Mouse (Mus musculus) monocyte, adult 5-6 weeks (primary cell): ENCODE data around the gene Atg4b. TPM values are rescaled to one million over a fixed set of nuclear protein-coding genes. Genes with fewer than 3 reads are reported as not detected.
A peak's percentile ranks its signal among the peaks of the same experiment; 100 is the strongest.

Experiments used
- ATAC-seq: fragments of 153-309, 156-312 bp; replicated peaks from 2 replicates; pipeline ENCODE4 v1.8.0; 2017; ENCODE audit warnings: mild to moderate bottlenecking; ENCODE audit not compliant: low TSS enrichment, insufficient number of reproducible peaks, severe bottlenecking, poor library complexity, low FRiP score
- total RNA-seq: library from RNA; stranded (forward); fragments of 200-1000, 200-491, 200-594 nt; gene quantifications from 3 replicates; pipeline ENCODE4 v1.2.3, GENCODE M21; 2017

Gene Atg4b
- total RNA-seq, 1 experiment from 2014 or later: 21.7 TPM

DNA sequence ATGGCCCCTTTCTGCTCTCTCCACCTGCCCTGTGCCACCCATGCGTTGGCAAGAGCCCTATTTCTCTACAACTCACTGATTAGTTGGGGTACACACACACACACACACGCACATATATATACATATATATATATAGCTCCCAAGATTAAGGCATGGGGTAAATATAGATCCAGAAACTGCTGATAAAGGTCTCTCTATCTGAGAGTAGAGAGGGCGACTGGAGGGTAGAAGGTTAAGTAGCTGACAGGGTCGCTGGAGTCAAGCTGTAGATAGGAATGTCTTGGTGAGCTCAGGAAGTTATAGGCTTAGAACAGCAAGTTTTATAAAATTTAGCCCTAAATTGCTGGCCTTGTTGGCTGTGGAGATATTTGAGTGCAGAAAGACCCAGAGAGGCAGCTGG lies 53.5 kb downstream of the Atg4b start:
- no peak for ATAC-seq

DNA sequence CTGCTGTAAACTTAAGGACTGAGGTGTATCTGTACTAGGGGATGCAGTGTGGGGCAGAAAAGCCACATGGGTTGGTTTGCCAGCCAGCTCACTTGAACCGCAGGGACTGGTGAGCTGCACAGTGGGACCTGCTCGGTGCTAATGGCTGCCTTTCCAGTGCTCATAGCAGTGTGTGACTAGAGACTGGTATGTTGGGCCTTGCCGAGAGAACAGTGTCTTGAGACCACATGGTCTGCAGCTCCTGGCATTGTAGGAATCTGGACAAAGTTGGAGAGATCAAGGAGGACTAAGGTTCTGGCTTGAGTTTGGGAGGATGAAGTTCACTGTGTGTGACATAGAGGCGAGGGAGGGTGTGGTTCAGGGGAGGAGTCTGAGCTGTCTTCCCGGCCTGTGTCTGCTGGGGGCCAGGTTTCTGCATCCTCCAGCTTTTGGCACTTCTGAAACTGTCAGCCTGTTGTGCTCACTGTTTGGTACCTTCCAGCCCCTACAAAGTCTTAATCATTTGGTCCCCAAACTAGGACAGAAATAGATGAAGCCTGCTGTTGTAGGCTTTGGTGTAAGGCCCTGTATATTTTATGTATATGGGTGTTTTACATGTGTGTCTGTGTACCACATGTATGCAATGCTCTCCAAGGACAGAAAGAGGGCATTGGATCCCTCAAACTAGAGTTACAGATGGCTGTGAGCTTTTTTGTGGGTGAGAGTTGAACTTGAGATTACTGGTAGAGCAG lies 54.1 kb downstream of the Atg4b start:
- ATAC-seq: no peak

DNA sequence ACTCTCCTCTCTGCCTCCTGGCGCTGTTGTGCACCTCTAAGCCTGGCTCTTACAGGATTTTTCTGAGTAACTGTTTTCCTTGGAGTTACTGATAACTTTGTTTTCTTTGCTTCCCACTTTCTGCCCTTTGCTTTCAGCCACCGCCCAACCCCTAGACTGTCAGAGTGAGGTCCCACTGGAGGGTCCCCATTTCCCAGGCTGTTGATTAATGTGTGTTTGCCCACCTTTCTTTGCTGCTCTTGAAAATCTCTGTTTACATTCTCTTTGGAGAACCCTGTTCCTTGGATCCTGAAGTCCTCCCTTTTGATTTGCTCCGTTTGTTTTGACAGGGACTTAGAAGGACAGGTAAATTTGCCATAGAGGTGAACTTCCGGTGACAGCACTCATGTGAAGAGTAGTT lies 57.6 kb downstream of the Atg4b start:
- ATAC-seq: no peak

DNA sequence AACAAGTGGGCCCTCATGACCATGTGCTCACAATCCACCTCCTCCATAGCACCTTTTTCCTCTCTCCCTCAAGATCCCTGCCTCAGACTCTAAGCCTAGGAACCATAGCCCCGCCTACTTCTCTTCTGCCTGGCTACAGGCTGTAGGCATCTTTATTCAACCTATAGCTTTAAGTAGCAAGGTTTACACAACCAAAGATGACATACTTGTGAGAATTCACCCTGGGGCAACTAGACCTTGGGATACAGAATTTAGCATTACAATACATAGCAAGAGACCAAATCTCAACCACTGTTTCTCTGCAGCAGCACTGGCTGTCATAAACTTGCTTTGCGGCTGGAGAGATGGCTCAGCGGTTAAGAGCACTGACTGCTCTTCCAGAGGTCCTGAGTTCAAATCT lies 58.7 kb downstream of the Atg4b start:
- ATAC-seq: no peak

DNA sequence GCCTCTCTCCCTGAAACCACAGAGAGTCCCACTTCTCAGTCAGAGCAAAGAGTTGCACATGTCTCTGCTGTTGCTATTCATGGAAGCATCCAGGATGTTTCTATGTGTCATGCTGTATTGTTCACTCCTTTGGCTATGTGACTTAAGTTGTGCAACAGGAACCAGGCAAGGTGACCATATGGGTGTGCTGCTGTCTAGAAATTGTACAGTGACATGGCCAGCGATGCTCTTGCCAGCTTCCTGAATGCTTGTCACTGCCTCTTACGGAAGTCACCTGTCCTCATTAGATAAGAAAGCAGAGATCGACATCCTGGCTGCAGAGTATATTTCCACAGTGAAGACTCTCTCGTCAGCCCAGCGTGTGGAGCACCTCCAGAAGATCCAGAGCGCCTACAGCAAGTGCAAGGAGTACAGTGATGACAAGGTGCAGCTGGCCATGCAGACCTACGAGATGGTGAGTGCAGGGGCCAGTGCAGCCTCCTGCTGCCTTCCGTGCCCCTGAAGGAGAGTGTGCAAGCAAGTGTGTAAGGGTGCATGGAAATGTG lies 60.3 kb downstream of the Atg4b start:
- no peak for ATAC-seq

DNA sequence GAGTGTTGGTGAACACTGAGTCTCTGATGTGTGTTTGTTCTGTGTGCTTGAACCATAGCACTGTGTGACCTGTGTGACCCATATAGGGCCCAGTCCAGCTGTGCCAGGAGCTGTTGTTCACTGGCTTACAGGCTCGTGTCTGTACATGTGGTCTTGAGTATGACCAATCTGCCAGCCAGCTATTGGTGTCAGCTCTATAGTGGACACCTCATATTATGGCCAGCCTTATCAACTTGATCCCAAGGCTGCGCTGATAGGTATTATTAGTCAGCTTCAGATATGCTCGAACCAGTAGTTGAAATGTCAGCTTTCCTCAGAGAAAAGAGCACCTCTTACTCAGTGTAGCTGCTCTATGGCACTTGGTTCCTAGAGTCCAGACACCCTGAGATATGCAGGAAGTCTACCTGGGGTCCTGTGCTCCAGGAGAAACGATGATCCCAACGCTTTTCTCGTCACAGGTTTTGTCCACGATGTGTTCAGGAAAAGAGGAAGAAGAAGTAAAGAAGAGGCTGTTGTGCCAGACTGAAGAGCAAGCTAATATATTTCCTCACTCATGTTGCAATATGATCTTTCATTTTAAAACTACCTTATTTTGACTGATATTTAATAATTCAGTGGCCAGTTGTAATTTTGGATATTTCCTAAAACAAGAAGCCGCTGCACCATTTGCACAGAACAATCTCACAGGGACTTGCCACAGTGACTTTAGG lies 66.7 kb downstream of the Atg4b start:
- ATAC-seq: no peak

DNA sequence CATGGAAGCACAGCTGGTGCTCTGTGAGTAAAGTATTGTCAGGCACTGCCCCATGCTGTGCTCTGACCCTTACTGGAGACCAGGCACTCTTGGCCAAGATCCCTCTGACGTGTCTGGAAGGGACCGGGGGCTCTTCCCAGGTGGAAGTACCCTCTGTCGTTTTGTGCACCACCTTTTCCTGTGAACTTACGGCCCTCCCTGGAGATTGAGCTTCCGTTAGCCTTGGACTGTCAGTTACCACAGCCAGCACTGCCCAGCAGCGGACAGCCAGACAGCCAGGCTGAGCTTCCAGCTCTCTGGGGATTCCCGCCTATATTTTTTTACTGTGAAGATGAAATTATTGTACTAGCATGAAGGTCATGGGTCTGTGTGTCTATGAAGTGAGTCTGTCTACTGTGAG lies 67.4 kb downstream of the Atg4b start:
- ATAC-seq: no peak

DNA sequence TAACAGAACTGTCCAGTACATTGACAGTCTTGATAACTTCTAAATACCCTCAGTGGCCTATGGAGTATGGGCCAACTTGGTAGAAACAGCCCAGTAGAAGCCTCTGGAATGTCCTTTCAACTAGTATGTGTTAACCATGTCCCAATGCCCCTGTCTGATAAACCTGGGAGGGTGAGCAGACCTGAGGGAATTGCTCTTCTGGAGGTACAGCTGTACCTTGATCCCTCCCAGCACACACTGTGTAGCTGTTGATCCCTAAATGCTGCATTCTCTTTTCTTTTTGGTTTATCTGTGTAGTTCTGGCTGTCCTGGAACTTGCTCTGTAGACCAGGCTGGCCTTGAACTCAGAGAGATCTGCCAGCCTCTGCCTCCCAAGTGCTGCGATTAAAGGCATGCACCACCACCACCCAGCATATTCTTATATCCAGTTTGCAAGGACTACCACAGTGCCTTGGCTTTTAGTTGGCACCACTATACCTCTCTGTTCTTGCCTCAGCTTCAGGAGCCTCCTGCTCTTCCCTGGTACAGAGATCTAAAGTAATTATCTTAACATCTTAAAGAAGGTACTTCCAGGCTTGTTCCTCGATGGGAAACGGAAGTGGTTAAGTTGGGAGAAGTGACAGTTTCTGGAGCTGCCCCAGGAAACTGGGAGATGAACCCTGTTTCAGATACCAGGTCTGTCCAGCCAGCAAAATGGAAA lies 72.6 kb downstream of the Atg4b start:
- no peak for ATAC-seq

DNA sequence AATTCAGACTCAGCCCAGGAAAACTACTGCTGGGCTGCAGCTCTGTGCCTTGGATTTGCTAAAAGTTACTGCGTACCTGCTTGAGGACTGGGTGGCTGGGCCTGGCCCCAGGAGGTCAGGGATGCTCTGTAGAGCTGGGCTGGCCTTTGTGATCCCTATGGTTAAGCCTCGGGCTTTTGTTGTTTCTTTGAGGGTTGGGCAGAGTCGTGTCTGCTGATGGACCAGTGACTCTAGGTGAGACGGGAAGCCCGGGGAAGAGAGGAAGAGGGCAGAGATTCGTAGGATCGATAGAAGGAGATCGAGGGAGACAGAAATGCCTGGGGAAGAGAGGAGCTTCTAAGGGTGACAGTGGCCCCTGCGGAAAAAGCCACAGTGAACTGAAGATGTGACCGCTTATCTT lies 73.3 kb downstream of the Atg4b start, which contains the start of gene D2hgdh:
Gene D2hgdh, plus strand, starts transcription at position 301 of the 400 bp plus-strand sequence.
- ATAC-seq: no peak

DNA sequence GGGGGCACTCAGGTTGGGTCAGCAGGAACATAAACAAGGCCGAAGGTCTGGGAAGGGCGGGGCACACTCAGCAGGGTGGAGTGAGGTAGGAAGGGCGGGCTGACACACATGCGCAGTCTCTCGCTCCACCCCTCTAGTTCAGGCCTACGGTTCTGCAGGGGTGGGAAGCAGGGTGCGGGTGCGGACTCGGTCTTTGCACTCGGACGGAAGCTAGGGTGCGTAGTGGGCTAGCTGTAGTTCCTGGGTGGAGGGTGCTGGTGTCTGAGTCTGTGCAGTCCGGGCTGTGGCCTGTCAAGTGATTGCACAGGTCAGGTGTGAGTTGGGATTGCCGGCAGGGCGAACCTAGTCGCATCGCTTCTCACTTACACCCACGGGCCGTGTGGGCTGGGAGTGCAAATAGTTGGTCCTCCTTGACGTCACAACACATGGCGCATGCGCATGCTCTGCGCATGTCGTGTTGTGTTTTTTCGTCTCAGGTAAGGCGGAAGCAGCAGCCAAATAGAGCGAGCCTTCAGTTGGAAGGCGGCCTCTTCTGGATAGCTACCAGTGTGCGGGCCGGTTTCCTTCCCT lies 73.9 kb downstream of the Atg4b start:
- ATAC-seq: peak; percentile 87

DNA sequence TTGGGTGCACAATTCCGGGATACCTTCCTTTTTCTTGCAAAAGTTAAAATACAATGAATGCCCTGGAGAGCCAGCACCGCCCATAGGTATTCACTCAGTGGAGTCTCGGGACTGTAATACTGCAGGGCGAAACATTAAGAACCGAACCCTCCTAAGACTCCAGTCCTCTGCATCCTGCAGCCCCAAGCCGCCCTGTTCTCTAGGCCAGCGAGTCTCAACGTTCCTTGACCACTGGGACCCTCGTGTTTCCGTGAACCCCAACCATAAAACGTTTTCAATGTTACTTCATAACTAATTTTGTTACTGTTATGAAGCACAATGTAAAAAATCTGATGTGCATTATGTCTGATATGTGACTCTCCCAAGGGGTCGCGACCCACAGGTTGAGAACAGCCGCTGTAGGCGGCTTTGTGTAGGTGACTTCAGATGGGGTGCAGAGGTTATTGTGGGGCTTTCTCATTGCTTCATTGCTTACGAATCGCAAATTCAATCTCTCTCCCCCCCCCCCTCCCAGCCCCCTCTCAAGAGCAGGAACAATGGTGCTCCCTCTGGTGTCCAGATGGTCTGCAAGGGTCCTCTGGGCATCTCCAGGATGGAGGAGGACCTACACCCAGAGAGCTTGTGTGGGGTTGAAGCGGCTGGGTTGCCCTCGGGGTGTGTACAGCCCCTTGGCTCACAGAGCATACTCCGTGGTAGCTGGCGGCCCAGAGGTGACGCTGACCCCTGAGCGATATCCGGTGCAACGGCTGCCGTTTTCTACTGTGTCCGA lies 74.7 kb downstream of the Atg4b start:
- no peak for ATAC-seq

DNA sequence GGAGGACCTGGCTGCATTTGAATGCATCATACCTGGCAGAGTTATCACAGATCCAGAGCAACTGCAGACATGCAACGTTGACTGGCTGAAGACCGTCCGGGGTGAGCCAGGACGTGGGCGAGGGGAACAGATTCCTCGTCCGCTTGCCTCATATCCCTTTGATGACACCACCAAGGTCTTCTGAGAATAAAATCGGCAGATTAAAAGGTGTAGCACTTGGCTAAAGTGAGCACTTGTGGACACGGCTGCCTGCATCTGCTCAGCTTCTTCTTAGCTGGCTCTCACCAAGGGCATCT lies 75.2 kb downstream of the Atg4b start:
- ATAC-seq: no peak

DNA sequence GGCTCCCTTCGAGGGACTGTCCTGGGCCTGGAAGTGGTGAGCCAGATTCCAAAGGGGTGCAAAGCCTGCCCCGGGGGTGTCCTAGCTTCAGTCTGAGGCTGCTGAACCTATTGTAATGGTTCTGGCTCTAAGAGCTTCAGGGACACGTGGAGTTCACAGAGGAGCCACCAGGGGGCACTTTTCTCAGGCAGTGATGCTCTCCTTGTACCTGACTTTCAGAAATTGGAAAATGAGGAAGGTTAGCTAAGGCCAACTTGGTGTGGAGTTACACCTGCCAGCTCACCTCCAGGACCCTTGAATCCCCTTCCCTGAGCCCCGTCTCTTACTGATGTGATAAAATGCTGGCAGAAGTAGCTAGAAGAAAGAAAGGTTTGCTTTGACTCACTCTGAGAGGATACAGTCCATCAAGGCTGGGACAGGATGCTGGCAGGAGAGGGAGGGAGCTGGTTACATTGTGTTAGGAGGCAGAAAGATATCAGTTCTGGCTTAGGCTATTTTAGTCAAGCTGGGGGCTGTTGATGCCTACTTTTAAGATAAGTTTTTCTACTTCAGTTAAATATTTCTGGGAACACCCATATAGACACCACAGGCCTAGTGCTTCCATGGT lies 81.6 kb downstream of the Atg4b start:
- ATAC-seq: peak; percentile 38; the same call in 1 of the 2 replicates

DNA sequence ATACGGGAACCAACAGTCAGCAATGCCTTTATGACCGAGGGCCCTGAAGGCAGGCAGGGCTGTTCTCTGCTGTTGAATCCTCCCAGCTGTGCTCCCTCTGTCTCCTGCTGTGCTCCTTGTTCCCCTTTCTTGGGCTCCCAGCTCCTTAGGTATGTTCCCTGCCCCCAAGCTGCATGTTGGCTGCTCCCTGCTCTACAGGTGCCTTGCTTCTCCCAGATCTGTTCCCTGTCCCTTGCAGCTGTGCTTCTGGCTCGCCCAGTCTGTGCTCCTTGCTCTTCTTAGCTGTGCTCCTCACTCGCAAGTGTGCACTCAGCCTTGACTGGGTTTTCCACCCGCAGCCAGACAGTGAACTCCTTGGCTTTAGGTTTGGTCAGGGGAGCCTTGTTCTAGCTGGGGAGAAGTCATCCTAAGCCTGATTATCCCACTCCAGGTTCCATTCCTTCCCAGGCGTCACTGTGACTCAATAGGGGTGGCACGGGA lies 83.4 kb downstream of the Atg4b start:
- ATAC-seq: no peak

DNA sequence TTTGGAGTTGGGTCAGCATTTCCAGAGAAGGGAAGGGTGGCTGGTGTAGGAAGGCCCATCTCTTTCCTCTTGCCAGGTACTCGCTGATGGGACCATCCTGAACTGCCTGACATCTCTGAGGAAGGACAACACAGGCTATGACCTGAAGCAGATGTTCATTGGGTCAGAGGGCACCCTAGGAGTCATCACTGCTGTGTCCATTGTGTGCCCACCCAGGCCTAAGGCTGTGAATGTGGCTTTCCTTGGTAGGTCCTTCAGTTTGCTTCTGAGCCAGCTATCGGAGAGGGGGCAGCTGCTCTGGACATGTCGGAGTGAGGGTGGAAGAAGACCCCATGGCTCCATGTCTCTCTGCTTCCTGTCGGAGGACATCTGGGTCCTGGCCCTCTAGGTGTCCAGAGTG lies 83.9 kb downstream of the Atg4b start:
- no peak for ATAC-seq

DNA sequence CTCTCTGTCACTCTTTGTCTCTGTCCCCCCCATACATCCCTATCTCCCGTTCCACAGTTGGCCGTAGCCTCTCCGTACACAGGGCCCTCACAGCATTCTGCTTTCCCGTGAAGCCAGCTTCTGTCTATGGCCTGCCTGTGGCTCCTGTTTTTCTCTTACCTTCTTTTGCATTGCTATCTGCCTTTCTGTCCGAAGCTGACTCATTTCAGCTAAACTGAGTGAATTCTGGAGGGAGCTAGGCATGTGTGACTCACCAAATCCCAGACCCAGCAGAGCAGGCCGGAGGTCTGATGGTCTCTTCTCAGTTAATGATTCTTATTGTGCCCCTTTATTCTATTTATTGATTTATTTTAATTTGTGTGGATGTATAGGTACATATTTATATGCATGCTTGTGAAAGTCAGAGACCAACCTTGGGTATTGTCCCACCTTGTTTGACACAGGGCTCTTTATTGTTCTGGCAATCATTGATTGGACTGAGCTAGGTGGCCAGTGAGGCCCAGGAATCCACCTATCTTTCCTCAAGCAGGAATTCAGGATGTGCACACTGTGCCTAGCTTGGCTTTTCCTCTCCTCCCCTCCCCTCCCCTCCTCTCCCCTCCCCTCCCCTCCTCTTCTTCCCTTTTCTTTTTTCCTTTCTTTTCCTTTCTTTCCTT lies 84.7 kb downstream of the Atg4b start:
- ATAC-seq: no peak

DNA sequence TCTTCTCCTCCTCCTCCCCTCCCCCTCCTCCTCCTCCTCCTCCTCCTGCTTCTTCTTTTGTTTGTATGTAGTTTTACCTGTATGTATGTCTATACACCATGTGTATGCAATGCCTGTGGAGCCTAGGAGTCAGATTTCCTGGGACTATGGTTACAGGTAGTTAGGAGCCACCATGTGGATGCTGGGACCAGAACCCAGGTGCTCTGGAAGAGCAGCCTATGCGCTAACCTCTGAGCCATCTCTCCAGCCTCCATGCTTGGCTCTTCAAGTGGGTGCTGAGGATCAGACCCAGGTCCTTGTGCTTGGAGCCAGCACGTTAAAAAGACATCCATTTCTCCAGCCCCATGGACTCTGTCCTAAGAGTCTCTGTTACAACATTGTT lies 85.2 kb downstream of the Atg4b start:
- no peak for ATAC-seq

DNA sequence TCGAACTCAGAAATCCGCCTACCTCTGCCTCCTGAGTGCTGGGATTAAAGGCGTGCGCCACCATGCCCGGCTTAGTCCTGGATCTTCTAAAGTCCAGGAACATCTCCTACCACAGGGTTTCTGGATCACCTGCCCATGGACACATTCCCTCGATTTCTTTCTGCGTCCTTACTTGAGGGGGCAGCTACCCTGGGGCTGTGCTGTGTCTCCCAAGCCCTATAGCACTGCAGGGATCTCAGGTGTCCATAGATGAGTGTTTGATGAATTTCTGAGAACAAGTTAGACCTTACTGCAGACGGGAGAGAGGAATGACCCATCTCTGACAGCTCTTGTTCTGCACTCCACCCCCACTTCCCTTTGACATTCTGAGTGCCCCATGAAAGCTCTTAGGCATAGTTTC lies 86.0 kb downstream of the Atg4b start:
- ATAC-seq: no peak
